Mouse (Mus musculus): ENCODE measurements around the gene Ift122. TPM values are rescaled to one million over a fixed set of nuclear protein-coding genes. Genes with fewer than 3 reads are reported as not detected.

The Ift122 gene
- polyA plus RNA-seq, 1 experiment from 2014 or later, result 23.9 TPM

GRCm38 (mm10) chr6:115877239-115877638 is 24.0 kb downstream of the Ift122 start:
- no peak overlapping the region for H3K27ac ChIP-seq (ENCODE audit: low read length)
- H3K4me2 ChIP-seq (replicated peaks; ENCODE audit: low read depth, low read length), result no peak overlapping the region
- no peaks in the 10 kb centered on the region for H3K9me3 ChIP-seq (ENCODE audit: control insufficient read depth, low read depth, low read length)
- no peaks in the 10 kb centered on the region for H3K27me3 ChIP-seq (ENCODE audit: control insufficient read depth, insufficient read depth, low read length)
- peaks cover 9% of the 10 kb centered on the region; the same call in 1 of the 2 replicates for H3K4me1 ChIP-seq (ENCODE audit: control insufficient read depth, insufficient read depth, low read length)
- H3K4me3 ChIP-seq (ENCODE audit: low read depth, low read length), result no peak overlapping the region
- no peak for ATAC-seq (ENCODE audit: insufficient number of reproducible peaks, insufficient read depth, low FRiP score, low read depth)
- no peaks in the 10 kb centered on the region; the same call in 1 of the 2 replicates for H3K36me3 ChIP-seq (ENCODE audit: control insufficient read depth, insufficient read depth, low read length)
- no peak overlapping the region for H3K9ac ChIP-seq (replicated peaks; ENCODE audit: low read depth, low read length)
- 88% methylated on average over 2 of the region's 2 CpGs for WGBS

GRCm38 (mm10) chr6:115878694-115879093 is 25.4 kb downstream of the Ift122 start:
- peaks cover 9% of the 10 kb centered on the region; the same call in 1 of the 2 replicates for H3K4me1 ChIP-seq (ENCODE audit: control insufficient read depth, insufficient read depth, low read length)
- no peaks in the 10 kb centered on the region; the same call in 1 of the 2 replicates for H3K36me3 ChIP-seq (ENCODE audit: control insufficient read depth, insufficient read depth, low read length)
- no peaks in the 10 kb centered on the region for H3K27me3 ChIP-seq (ENCODE audit: control insufficient read depth, insufficient read depth, low read length)
- no peak overlapping the region for H3K4me3 ChIP-seq (ENCODE audit: low read depth, low read length)
- no peak for ATAC-seq (ENCODE audit: insufficient number of reproducible peaks, insufficient read depth, low FRiP score, low read depth)
- no peaks in the 10 kb centered on the region for H3K9me3 ChIP-seq (ENCODE audit: control insufficient read depth, low read depth, low read length)
- peak overlapping the region; percentile 27; the same call in 1 of the 2 replicates for H3K27ac ChIP-seq (ENCODE audit: low read length)
- WGBS, result 61% methylated on average over 6 of the region's 6 CpGs
- H3K9ac ChIP-seq (replicated peaks; ENCODE audit: low read depth, low read length), result no peak overlapping the region
- no peak overlapping the region for H3K4me2 ChIP-seq (replicated peaks; ENCODE audit: low read depth, low read length)

- Histone ChIP-seq H3K4me1 (ENCODE audit: control insufficient read depth, insufficient read depth, low read length) (peaks cover 9% of the 10 kb centered on the region; the same call in 1 of the 2 replicates), H3K27ac (ENCODE audit: low read length) (no peak overlapping the region), H3K4me3 (ENCODE audit: low read depth, low read length) (no peak overlapping the region), H3K27me3 (ENCODE audit: control insufficient read depth, insufficient read depth, low read length) (no peaks in the 10 kb centered on the region), H3K36me3 (ENCODE audit: control insufficient read depth, insufficient read depth, low read length) (no peaks in the 10 kb centered on the region; the same call in 1 of the 2 replicates), H3K9me3 (ENCODE audit: control insufficient read depth, low read depth, low read length) (no peaks in the 10 kb centered on the region), H3K9ac (replicated peaks; ENCODE audit: low read depth, low read length) (no peak overlapping the region), H3K4me2 (replicated peaks; ENCODE audit: low read depth, low read length) (no peak overlapping the region)
- WGBS, result 65% methylated on average over 6 of the region's 6 CpGs
- no peak for ATAC-seq (ENCODE audit: insufficient number of reproducible peaks, insufficient read depth, low FRiP score, low read depth)
Observed at GRCm38 (mm10) chr6:115879736-115880135, 26.5 kb downstream of the Ift122 start.

- WGBS, result 78% methylated on average over 8 of the region's 8 CpGs
- Histone ChIP-seq H3K4me2 (replicated peaks; ENCODE audit: low read depth, low read length) (no peak overlapping the region), H3K9me3 (ENCODE audit: control insufficient read depth, low read depth, low read length) (no peaks in the 10 kb centered on the region), H3K4me3 (ENCODE audit: low read depth, low read length) (no peak overlapping the region), H3K27ac (ENCODE audit: low read length) (no peak overlapping the region), H3K9ac (replicated peaks; ENCODE audit: low read depth, low read length) (no peak overlapping the region), H3K36me3 (ENCODE audit: control insufficient read depth, insufficient read depth, low read length) (no peaks in the 10 kb centered on the region; the same call in none of the 2 replicates), H3K27me3 (ENCODE audit: control insufficient read depth, insufficient read depth, low read length) (no peaks in the 10 kb centered on the region), H3K4me1 (ENCODE audit: control insufficient read depth, insufficient read depth, low read length) (peaks cover 9% of the 10 kb centered on the region; the same call in 1 of the 2 replicates)
- ATAC-seq (ENCODE audit: insufficient number of reproducible peaks, insufficient read depth, low FRiP score, low read depth), result no peak
Observed at GRCm38 (mm10) chr6:115880751-115881150, 27.5 kb downstream of the Ift122 start.

- H3K27ac ChIP-seq (ENCODE audit: low read length), result no peak overlapping the region
- no peak for ATAC-seq (ENCODE audit: insufficient number of reproducible peaks, insufficient read depth, low FRiP score, low read depth)
- no peak overlapping the region for H3K4me3 ChIP-seq (ENCODE audit: low read depth, low read length)
- peaks cover 3% of the 10 kb centered on the region; the same call in 1 of the 2 replicates for H3K9me3 ChIP-seq (ENCODE audit: control insufficient read depth, low read depth, low read length)
- H3K4me2 ChIP-seq (replicated peaks; ENCODE audit: low read depth, low read length), result no peak overlapping the region
- H3K9ac ChIP-seq (replicated peaks; ENCODE audit: low read depth, low read length), result no peak overlapping the region
- no peaks in the 10 kb centered on the region for H3K27me3 ChIP-seq (ENCODE audit: control insufficient read depth, insufficient read depth, low read length)
- H3K4me1 ChIP-seq (ENCODE audit: control insufficient read depth, insufficient read depth, low read length), result peaks cover 5% of the 10 kb centered on the region; the same call in 1 of the 2 replicates
- peaks cover 13% of the 10 kb centered on the region for H3K36me3 ChIP-seq (ENCODE audit: control insufficient read depth, insufficient read depth, low read length)
Observed at GRCm38 (mm10) chr6:115884018-115884417, 30.7 kb downstream of the Ift122 start.

GRCm38 (mm10) chr6:115886894-115887293 is 33.6 kb downstream of the Ift122 start:
- no peak overlapping the region for H3K27ac ChIP-seq (ENCODE audit: low read length)
- no peak for ATAC-seq (ENCODE audit: insufficient number of reproducible peaks, insufficient read depth, low FRiP score, low read depth)
- peaks cover 14% of the 10 kb centered on the region for H3K4me1 ChIP-seq (ENCODE audit: control insufficient read depth, insufficient read depth, low read length)
- H3K9me3 ChIP-seq (ENCODE audit: control insufficient read depth, low read depth, low read length), result peaks cover 3% of the 10 kb centered on the region; the same call in 1 of the 2 replicates
- H3K4me2 ChIP-seq (replicated peaks; ENCODE audit: low read depth, low read length), result no peak overlapping the region
- 52% methylated on average over 4 of the region's 4 CpGs for WGBS
- H3K9ac ChIP-seq (replicated peaks; ENCODE audit: low read depth, low read length), result no peak overlapping the region
- H3K27me3 ChIP-seq (ENCODE audit: control insufficient read depth, insufficient read depth, low read length), result no peaks in the 10 kb centered on the region
- H3K36me3 ChIP-seq (ENCODE audit: control insufficient read depth, insufficient read depth, low read length), result peaks cover 13% of the 10 kb centered on the region
- no peak overlapping the region for H3K4me3 ChIP-seq (ENCODE audit: low read depth, low read length)

GRCm38 (mm10) chr6:115888296-115888695 is 35.0 kb downstream of the Ift122 start:
- H3K4me3 ChIP-seq (ENCODE audit: low read depth, low read length), result no peak overlapping the region
- H3K36me3 ChIP-seq (ENCODE audit: control insufficient read depth, insufficient read depth, low read length), result peaks cover 13% of the 10 kb centered on the region
- no peak for ATAC-seq (ENCODE audit: insufficient number of reproducible peaks, insufficient read depth, low FRiP score, low read depth)
- H3K4me1 ChIP-seq (ENCODE audit: control insufficient read depth, insufficient read depth, low read length), result peaks cover 18% of the 10 kb centered on the region
- H3K9me3 ChIP-seq (ENCODE audit: control insufficient read depth, low read depth, low read length), result peaks cover 3% of the 10 kb centered on the region; the same call in 1 of the 2 replicates
- H3K27me3 ChIP-seq (ENCODE audit: control insufficient read depth, insufficient read depth, low read length), result no peaks in the 10 kb centered on the region
- no peak overlapping the region for H3K9ac ChIP-seq (replicated peaks; ENCODE audit: low read depth, low read length)
- H3K4me2 ChIP-seq (replicated peaks; ENCODE audit: low read depth, low read length), result no peak overlapping the region
- no peak overlapping the region for H3K27ac ChIP-seq (ENCODE audit: low read length)
- 93% methylated on average over 3 of the region's 3 CpGs for WGBS

- H3K9me3 ChIP-seq (ENCODE audit: control insufficient read depth, low read depth, low read length), result peaks cover 3% of the 10 kb centered on the region; the same call in 1 of the 2 replicates
- no peak overlapping the region for H3K4me2 ChIP-seq (replicated peaks; ENCODE audit: low read depth, low read length)
- H3K27ac ChIP-seq (ENCODE audit: low read length), result peak overlapping the region; percentile 85; the same call in 1 of the 2 replicates
- no peak for ATAC-seq (ENCODE audit: insufficient number of reproducible peaks, insufficient read depth, low FRiP score, low read depth)
- no peak overlapping the region for H3K9ac ChIP-seq (replicated peaks; ENCODE audit: low read depth, low read length)
- 71% methylated on average over 8 of the region's 8 CpGs for WGBS
- peaks cover 18% of the 10 kb centered on the region for H3K4me1 ChIP-seq (ENCODE audit: control insufficient read depth, insufficient read depth, low read length)
- peaks cover 16% of the 10 kb centered on the region for H3K36me3 ChIP-seq (ENCODE audit: control insufficient read depth, insufficient read depth, low read length)
- no peak overlapping the region for H3K4me3 ChIP-seq (ENCODE audit: low read depth, low read length)
- no peaks in the 10 kb centered on the region for H3K27me3 ChIP-seq (ENCODE audit: control insufficient read depth, insufficient read depth, low read length)
Observed at GRCm38 (mm10) chr6:115890601-115891000, 37.3 kb downstream of the Ift122 start.

- Histone ChIP-seq H3K27ac (ENCODE audit: low read length) (peak overlapping the region; percentile 85), H3K4me1 (ENCODE audit: control insufficient read depth, insufficient read depth, low read length) (peaks cover 18% of the 10 kb centered on the region), H3K9me3 (ENCODE audit: control insufficient read depth, low read depth, low read length) (peaks cover 3% of the 10 kb centered on the region; the same call in 1 of the 2 replicates), H3K27me3 (ENCODE audit: control insufficient read depth, insufficient read depth, low read length) (no peaks in the 10 kb centered on the region), H3K36me3 (ENCODE audit: control insufficient read depth, insufficient read depth, low read length) (peaks cover 16% of the 10 kb centered on the region), H3K4me2 (replicated peaks; ENCODE audit: low read depth, low read length) (no peak overlapping the region), H3K9ac (replicated peaks; ENCODE audit: low read depth, low read length) (no peak overlapping the region), H3K4me3 (ENCODE audit: low read depth, low read length) (no peak overlapping the region)
- WGBS, result 44% methylated on average over 6 of the region's 6 CpGs
- ATAC-seq (ENCODE audit: insufficient number of reproducible peaks, insufficient read depth, low FRiP score, low read depth), result no peak
Observed at GRCm38 (mm10) chr6:115891061-115891460, 37.8 kb downstream of the Ift122 start.
